Mouse (Mus musculus) heart, postnatal 0 days (tissue): ENCODE data around the gene Prok2.

Experiments
- CTCF ChIP-seq: IDR thresholded peaks from 2 replicates; pipeline ENCODE4 v1.5.1; 2016; ENCODE audit warnings: antibody characterized with exemption, control low read depth, low read depth
- EP300 ChIP-seq: IDR thresholded peaks from 2 replicates; pipeline ENCODE4 v1.6.1; 2016; ENCODE audit warnings: antibody characterized with exemption, low read depth

DNA sequence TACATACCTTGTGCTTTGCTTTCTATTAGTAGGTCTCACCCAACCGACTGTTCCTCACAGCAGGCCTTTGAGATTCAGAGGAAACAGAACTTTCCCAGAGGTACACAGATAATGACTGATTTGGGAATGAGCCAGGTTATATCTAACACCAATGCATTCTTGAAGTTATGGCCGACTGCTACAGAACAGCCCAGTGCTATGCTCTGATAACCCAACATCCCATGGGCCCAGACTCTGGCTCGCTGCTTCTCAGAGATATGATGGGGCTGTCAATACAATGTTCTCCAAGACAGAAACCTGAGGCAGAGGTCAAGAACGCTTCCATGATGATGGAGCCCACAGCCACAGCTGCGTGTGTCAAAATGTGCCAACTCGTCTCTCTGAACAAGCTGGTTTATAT is 37.7 kb downstream of the Prok2 start:
- TF ChIP-seq EP300 (no peak), CTCF (no peak)
